Mouse (Mus musculus): Measurements from ENCODE around the gene Nip7.
A peak's percentile ranks its signal among the peaks of the same experiment; 100 is the strongest.
"Not testable (repeated sequence)": the region's sequence is repeated elsewhere in the genome, so short reads cannot be mapped to it uniquely, and the experiment has no call there.

Gene Nip7

GRCm38 (mm10) chr8:107065511-107066496, 9.1 kb downstream of the Nip7 start, which contains the start of gene Tmed6:
Tmed6 (minus strand) TSS chr8:107065644.
- DNase-seq (ENCODE audit: low spot score): peak; percentile 40

GRCm38 (mm10) chr8:107073706-107074105, 17.0 kb downstream of the Nip7 start:
- DNase-seq (ENCODE audit: low spot score): no peak

- no peak for DNase-seq (ENCODE audit: low spot score)
These were observed 17.5 kb downstream of the Nip7 start for GRCm38 (mm10) chr8:107074128-107074527.

GRCm38 (mm10) chr8:107076239-107076888, 19.7 kb downstream of the Nip7 start:
- no peak for DNase-seq (ENCODE audit: low spot score)

GRCm38 (mm10) chr8:107085358-107085757, 28.7 kb downstream of the Nip7 start:
- no peak for DNase-seq (ENCODE audit: low spot score)

GRCm38 (mm10) chr8:107086018-107086417, 29.3 kb downstream of the Nip7 start:
- no peak for DNase-seq (ENCODE audit: low spot score)

- DNase-seq (ENCODE audit: low spot score): no peak
These were observed 31.9 kb downstream of the Nip7 start for GRCm38 (mm10) chr8:107088526-107089063.

GRCm38 (mm10) chr8:107090531-107090930, 33.9 kb downstream of the Nip7 start:
- DNase-seq (ENCODE audit: low spot score): no peak

- DNase-seq (ENCODE audit: low spot score): no peak
These were observed 39.2 kb downstream of the Nip7 start for GRCm38 (mm10) chr8:107095717-107096365.

- peak; percentile 93 for DNase-seq (ENCODE audit: low spot score)
These were observed 39.8 kb downstream of the Nip7 start, which contains the start of gene Terf2 for GRCm38 (mm10) chr8:107096366-107097036. Terf2 (minus strand) TSS chr8:107096547.

- DNase-seq (ENCODE audit: low spot score): no peak
These were observed 44.0 kb downstream of the Nip7 start for GRCm38 (mm10) chr8:107100635-107101034.

- peak; percentile 85 for DNase-seq (ENCODE audit: low spot score)
These were observed 47.9 kb downstream of the Nip7 start for GRCm38 (mm10) chr8:107104547-107104946.

- not testable (repeated sequence) for DNase-seq (ENCODE audit: low spot score)
These were observed 51.4 kb downstream of the Nip7 start for GRCm38 (mm10) chr8:107108089-107108488.

- DNase-seq (ENCODE audit: low spot score): no peak
These were observed 52.5 kb downstream of the Nip7 start for GRCm38 (mm10) chr8:107108978-107109720.

GRCm38 (mm10) chr8:107109816-107110435, 53.2 kb downstream of the Nip7 start:
- DNase-seq (ENCODE audit: low spot score): no peak

All from urinary bladder, postnatal 14 days (tissue).